Mouse (Mus musculus): Measurements from ENCODE around the gene Ostm1. TPM values are rescaled to one million over a fixed set of nuclear protein-coding genes. Genes with fewer than 3 reads are reported as not detected.

Ostm1 gene
- polyA plus RNA-seq, 1 experiment from 2014 or later, result 85.1 TPM

DNA sequence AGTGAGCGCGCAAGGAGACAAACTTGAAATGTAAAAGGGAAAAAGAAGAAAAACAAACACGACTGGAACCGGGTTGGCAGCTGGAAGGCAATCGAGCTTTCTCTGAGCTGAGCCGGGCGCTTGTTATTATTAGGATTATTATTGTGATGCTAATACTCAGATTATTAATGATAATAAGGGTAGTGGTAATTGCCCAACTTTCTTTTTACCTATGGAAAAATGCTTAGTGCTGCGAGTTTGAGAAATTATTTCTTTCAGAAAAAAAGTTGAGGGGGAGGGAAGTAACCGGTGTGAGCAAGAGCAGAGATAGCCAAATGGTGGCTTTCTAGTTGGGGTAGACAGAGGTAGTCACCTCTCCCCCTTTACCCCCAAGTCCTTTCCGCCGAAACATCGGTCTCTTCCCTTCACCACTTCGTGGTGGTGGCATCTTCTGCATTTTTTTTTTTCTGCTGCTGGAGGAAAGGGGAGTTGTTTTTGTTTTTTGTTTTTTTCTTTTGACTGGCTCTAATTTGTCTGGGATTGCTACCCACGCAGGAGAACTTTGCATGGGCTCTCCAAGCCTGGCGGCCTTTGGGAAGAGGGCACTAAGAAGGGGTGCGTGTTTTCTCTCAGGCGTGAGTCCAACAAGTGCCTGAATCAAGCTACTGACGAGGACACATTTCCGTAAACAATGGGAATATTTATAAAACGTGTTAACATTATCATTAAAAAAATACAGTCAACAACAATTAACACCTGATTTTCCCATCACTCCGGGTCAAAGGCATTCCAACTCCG lies 4.7 kb upstream of the Ostm1 start:
- Histone ChIP-seq H3K79me2 (ENCODE audit: inconsistent target) (no peaks in the 10 kb centered on the region), H3K36me3 (ENCODE audit: inconsistent target) (no peaks in the 10 kb centered on the region), H3K27ac (no peak overlapping the region), H3K4me3 (ENCODE audit: inconsistent target) (no peak overlapping the region)
- WGBS (ENCODE audit: missing documents), result 12% methylated on average over 18 of the region's 22 CpGs

DNA sequence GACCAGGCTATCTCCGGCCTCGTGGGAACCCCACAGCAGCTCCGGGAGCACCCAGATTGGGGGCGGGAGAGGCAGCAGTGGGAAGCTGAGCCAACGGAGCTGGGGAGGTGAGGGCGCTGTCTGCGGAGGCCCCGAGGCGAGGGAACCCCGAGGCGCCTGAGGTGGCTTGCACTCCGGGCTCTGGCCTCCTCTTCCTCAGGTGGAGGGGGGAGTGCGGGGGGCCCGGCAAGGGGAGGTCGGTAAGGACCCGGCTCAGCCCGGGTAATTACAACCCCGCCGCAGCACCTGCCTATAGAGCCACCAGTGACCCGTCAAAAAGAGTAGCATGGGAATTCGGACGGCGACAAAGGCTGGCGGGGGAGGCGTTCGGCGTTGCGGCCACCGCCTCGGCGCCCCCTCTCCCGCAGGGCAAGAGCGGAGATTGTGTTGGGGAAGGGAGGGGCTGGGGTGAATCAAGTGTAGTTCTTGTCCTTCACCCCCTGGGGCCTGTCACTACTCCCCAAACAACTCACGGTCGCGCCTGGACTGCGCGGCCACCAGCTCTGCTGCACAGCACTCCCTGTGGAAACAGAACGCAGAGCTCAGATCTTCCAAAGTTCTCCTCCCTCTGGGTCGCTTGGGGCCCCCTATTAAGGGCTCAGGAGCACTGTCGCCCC lies 4.0 kb upstream of the Ostm1 start:
- 3% methylated on average over 37 of the region's 41 CpGs for WGBS (ENCODE audit: missing documents)
- Histone ChIP-seq H3K27ac (no peak overlapping the region), H3K79me2 (ENCODE audit: inconsistent target) (no peaks in the 10 kb centered on the region), H3K36me3 (ENCODE audit: inconsistent target) (no peaks in the 10 kb centered on the region), H3K4me3 (ENCODE audit: inconsistent target) (no peak overlapping the region)

DNA sequence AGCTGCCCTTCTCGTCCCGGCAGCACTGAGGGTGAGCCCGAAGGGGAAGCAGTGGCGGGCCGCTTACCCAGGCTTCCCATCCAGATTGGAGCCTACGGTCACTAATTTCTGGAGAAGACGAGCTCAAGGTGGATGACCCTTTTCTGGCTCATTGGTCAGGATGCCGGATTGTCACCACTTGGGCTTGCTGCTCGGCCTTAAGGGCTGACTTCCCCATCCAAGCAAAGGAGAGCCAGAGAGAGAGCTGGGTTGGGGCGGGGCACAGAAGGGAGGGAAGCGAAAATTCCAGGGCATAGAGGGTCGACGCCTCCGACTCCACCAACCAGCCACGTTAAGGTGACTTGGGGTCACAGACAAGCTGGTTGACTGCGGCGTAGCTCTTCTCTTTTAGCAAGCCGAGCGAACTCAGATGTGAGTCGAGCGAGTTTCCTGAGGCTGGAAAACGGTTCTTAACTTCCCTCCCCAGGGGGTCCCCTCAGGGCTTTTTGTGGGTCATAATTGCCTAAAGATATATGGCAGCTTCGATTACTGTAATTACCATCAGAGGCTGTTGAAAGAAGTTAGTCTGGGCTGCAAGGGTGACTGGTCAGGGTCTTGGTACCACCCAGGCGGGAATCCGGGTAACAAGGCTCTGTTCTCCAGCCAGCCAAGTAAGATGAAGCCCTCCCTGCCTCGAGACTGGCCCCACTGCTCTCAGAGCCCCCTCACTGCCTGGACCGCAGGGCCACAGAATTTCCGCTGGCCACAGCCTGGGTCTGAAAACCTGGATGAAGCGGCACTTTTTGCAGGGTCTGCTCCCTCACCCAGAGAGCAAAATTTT lies 3.3 kb upstream of the Ostm1 start:
- Histone ChIP-seq H3K4me3 (ENCODE audit: inconsistent target) (no peak overlapping the region), H3K79me2 (ENCODE audit: inconsistent target) (no peaks in the 10 kb centered on the region), H3K27ac (no peak overlapping the region), H3K36me3 (ENCODE audit: inconsistent target) (no peaks in the 10 kb centered on the region)
- 5% methylated on average over 29 of the region's 29 CpGs for WGBS (ENCODE audit: missing documents)

DNA sequence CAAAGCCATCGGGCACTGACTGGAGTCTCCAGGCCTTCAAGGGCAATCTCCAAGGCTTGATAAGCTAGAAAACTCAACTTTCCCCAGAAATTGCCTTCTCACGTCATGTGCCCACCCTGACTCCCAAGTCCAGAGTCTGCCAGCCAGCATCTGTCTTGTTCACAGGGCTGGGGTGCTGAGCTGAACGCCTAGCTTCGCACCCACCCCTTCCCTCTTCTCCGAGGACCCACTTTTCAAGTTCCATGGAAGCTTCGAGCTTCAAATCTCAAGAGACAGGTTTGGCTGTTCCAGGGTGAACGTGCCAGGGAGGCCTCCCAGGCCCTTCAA lies 2.7 kb upstream of the Ostm1 start:
- Histone ChIP-seq H3K27ac (no peak overlapping the region), H3K79me2 (ENCODE audit: inconsistent target) (no peaks in the 10 kb centered on the region), H3K36me3 (ENCODE audit: inconsistent target) (no peaks in the 10 kb centered on the region), H3K4me3 (ENCODE audit: inconsistent target) (no peak overlapping the region)
- WGBS (ENCODE audit: missing documents), result 18% methylated on average over 7 of the region's 7 CpGs

DNA sequence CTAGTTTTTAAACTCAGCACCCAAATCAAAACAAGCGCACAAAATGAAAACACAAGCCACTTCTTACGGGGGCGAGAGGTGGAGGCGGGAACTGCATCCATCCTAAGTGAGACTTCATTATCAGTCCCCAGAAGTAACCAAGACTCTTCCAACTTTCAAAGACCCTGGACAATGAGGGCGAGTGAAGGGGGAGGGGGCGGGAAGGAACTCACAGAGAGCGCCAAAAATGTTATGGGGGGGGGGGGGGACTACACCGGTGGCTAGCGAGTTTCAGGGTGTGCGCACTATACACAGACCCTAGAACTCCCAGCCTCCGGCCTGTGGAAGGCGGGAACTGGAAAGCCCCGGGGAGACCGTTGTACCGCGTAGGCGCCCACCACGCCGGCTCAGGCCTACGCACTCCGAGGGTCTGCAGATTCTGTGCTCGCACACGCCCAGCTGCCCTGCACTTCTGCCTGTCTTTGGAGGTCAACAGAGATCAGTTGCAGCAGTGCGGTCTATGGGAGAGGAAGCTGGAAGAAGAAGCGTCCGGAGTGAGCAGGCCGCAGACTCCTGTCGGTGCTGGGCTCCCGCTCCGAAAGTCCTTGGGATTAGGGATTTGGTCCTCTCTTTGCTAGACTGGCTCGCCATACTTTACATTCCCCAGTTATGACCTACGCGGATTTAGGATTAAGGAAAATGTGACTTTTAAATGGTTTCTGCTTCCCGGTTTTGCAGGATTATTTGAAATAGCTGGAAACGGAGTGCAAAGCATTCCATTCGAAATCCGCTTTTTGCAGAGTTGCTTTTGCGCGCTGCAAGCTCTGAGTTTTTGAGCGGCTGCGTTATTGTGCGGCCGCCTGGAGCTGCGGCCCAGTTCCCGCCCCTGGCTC lies 1.7 kb upstream of the Ostm1 start:
- 8% methylated on average over 44 of the region's 45 CpGs for WGBS (ENCODE audit: missing documents)
- Histone ChIP-seq H3K27ac (no peak overlapping the region), H3K36me3 (ENCODE audit: inconsistent target) (no peaks in the 10 kb centered on the region), H3K79me2 (ENCODE audit: inconsistent target) (no peaks in the 10 kb centered on the region), H3K4me3 (ENCODE audit: inconsistent target) (no peak overlapping the region)

DNA sequence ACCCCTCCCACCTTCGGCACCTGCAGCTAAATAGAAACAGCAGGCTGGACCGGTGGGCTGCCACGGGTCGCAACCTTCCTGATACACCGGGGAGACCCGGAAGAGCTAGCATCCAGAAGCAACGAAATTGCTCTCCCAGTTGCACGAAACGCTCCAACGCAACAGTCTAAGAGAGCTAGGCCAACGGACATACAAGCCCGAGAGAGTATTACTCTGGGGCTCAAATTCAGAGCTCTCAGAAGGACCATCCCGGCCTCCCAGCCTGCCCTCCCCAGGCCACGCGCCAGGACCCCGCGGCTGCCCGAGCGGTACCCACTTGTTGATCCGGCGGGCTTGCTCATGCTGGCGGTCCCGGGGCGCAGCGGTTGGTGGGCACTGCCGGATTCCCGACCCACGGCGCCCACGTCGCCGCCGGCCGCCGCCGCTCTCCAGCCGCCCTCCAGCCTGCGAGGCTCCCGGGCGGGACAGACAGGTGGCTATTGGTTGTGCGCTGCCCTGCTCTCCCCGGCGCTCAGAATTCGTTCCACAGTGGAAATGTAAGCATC lies 984 bp upstream of the Ostm1 start:
- Histone ChIP-seq H3K27ac (no peak overlapping the region), H3K36me3 (ENCODE audit: inconsistent target) (no peaks in the 10 kb centered on the region), H3K4me3 (ENCODE audit: inconsistent target) (no peak overlapping the region), H3K79me2 (ENCODE audit: inconsistent target) (no peaks in the 10 kb centered on the region)
- 4% methylated on average over 44 of the region's 44 CpGs for WGBS (ENCODE audit: missing documents)

DNA sequence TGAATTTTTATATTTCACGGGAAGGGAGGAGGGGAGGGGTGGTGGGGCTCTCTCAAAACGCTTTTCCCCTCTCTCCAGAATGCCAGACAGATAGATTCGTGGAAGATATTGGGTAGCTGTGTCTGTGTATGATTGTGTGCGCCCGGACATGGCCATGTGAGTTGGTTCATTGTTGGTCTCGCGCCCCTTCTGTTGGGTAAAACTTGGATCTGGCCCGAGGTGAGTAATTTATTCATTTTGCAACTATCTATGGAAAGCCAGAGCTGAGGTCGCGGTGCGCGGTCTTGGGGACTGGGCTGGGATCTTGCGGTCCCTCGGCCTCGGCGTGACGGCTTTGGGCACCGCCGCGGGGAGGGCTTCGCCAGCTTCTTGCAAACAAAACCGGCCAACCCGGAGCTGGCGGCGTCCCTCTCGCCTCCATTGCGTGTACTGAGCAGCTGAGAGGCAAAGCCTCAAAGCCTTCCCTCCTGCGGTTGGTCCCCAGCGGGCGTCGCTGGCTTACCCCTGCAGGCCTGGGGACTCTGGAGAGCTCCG lies 347 bp downstream of the Ostm1 start:
- Histone ChIP-seq H3K79me2 (ENCODE audit: inconsistent target) (no peaks in the 10 kb centered on the region), H3K4me3 (ENCODE audit: inconsistent target) (no peak overlapping the region), H3K36me3 (ENCODE audit: inconsistent target) (no peaks in the 10 kb centered on the region), H3K27ac (no peak overlapping the region)
- 2% methylated on average over 32 of the region's 32 CpGs for WGBS (ENCODE audit: missing documents)

DNA sequence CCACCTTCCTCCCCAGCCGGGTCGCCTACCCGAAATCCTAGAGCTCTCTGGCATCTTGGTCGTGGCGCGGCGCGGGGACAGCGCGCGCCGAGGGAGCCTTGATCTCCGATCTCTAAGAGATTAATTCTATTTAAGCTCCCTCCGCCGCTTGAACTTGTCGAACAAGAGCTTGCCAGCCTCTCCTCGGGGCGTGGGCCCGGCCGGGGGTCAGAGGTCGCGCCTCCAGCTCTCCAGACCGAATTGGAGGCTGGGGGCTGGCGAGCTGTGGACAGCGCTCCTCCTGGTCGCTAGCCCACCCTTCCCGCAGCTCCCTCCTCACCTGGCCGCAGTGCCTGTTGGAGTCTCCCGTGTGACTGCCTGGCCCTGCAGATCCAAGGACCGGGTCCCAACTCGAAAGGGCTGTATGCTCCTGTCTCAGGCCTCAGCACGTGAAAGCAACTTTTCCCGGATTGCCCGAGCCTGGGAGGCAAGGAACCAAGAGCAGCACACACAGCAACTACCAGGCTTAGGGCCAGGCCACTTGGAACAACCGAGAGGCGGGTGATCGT lies 888 bp downstream of the Ostm1 start:
- Histone ChIP-seq H3K27ac (no peak overlapping the region), H3K4me3 (ENCODE audit: inconsistent target) (no peak overlapping the region)
- 8% methylated on average over 37 of the region's 37 CpGs for WGBS (ENCODE audit: missing documents)

DNA sequence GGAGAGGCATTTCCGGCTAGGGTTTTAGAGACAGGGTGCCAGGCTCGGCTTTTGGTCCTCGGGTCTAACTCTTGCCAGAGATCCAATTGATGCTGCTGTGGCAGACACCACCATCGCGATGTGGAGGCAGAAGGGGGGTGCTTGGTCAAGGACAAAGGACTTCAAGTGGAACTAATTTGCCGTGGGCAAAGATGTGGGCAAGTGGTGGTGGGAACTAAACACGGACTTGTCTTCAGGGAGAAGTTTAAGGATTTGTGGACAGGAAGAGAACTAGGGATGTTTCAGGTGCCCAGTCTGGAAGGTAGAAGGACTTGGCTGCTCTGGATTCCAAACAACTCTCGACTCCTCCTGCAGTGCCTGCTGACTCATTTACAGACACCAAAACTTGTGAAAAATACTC lies 1.5 kb downstream of the Ostm1 start:
- Histone ChIP-seq H3K79me2 (ENCODE audit: inconsistent target) (no peaks in the 10 kb centered on the region), H3K4me3 (ENCODE audit: inconsistent target) (no peak overlapping the region), H3K36me3 (ENCODE audit: inconsistent target) (no peaks in the 10 kb centered on the region), H3K27ac (no peak overlapping the region)
- 1% methylated on average over 8 of the region's 8 CpGs for WGBS (ENCODE audit: missing documents)

More for the DNA sequence above, 888 bp downstream of the Ostm1 start:
- H3K79me2 ChIP-seq (ENCODE audit: inconsistent target), result no peaks in the 10 kb centered on the region
- no peaks in the 10 kb centered on the region for H3K36me3 ChIP-seq (ENCODE audit: inconsistent target)

DNA sequence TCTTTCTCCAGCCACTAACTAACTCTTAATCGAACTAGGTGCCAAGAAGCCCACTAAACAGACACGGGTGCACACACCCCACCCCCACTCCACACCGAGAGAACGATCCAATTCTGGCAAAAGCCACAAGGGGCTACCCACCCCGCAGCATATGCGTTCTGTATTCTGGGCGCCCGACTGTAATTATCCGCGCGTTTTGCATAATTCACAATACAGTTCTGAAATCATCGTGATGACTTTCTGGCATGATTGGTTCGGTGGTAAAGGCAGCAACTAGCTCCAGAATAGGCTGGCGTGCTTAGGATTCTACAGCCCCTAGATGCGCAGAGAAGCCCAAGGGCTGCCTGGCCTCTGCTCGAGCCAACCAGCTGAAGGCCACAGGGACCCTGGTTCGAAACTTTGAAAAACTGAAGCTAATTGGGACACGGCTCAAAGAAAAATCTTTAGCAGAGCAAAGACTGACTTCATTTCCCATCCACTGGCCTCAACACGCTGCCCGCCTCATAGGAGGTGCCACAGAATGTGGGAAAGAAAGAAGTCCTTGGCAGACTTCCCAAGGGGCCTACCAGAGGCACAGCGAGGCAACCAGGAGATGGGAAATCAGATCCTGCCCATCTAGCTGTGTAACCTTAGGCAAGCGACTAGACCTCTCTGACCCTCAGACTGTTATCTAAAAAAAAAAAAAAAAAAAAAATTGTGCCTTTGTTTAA lies 2.1 kb downstream of the Ostm1 start:
- 18% methylated on average over 22 of the region's 22 CpGs for WGBS (ENCODE audit: missing documents)
- Histone ChIP-seq H3K79me2 (ENCODE audit: inconsistent target) (no peaks in the 10 kb centered on the region), H3K36me3 (ENCODE audit: inconsistent target) (no peaks in the 10 kb centered on the region), H3K4me3 (ENCODE audit: inconsistent target) (no peak overlapping the region), H3K27ac (no peak overlapping the region)

DNA sequence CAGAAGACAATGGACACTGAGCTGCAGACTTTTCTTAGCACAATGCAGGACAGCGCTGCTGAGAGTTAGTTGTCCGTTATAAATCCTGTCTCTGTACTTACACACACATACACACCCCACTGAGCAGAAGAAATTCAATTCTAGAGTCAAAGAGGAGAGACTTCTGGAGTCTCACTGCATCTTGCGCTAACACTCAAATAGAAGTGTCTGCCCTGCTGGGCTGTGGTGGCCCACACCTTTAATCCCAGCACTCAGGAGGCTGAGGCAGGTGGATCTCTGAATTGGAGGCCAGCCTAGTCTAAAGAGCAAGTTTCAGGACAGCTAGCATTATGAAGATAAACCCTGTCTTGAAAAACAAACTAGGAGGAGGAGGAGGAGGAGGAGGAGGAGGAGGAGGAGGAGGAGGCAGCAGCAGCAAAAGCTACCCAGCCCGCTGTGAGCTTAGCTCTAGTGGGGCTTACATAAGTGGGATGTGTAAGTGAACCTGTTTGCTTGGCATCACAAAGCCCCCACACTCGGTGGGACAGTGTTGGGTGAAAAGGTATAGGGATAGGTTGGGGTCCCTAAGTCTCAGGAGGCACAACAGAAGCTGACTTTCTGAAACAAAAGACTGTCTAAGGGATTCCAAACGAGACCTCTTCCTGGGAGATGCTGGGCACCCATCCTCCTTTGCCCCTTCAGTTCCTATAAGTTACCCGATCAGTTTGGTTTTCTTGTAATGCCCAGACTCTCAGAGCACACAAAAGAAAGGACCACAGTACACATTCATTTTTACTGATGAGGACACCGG lies 4.5 kb downstream of the Ostm1 start:
- Histone ChIP-seq H3K4me3 (ENCODE audit: inconsistent target) (no peak overlapping the region), H3K36me3 (ENCODE audit: inconsistent target) (no peaks in the 10 kb centered on the region), H3K27ac (no peak overlapping the region), H3K79me2 (ENCODE audit: inconsistent target) (no peaks in the 10 kb centered on the region)
- WGBS (ENCODE audit: missing documents), result 15% methylated on average over 7 of the region's 8 CpGs

DNA sequence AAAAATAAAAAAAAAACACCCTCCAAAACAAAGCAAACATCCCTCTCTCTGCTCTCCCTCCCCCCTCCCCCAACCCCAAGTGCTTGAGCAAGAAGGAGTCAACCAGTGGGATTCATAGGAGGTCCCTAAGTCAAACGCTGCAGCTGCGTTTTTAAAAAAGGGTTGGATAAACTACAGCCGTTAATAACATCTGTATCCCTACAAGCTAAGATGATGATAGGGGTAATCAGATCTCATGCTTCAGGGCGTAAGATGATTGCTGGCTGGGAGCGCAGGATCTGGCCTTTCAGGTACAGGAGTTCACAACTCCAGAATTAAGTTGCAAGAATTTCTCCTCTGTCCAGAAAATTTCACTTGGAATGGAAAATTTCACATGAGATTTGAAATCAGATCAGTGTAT lies 5.9 kb downstream of the Ostm1 start:
- no peaks in the 10 kb centered on the region for H3K79me2 ChIP-seq (ENCODE audit: inconsistent target)
- 22% methylated on average over 5 of the region's 5 CpGs for WGBS (ENCODE audit: missing documents)
- H3K4me3 ChIP-seq (ENCODE audit: inconsistent target), result no peak overlapping the region
- H3K27ac ChIP-seq, result no peak overlapping the region
- H3K36me3 ChIP-seq (ENCODE audit: inconsistent target), result no peaks in the 10 kb centered on the region

All from macrophage (primary cell).